ENCODE assay signal across 20 mouse cellular contexts in genomic region chr2:29631020-29631419, GRCm38 (mm10). TPM values are rescaled to one million over a fixed set of nuclear protein-coding genes. Genes with fewer than 3 reads are reported as not detected.
DNase-seq lines count a peak whose midpoint lies in the region; ATAC-seq and TF ChIP-seq lines count a peak whose summit lies in the region.
"Had no signal": no experiment of that assay in that cellular context is flagged by ENCODE, and none has a peak within 500 bp of the region (broad histone marks: within the 10 kb centered on the region; RNA-seq: fewer than 3 reads in every experiment).

No protein-coding gene starts in this region.

- no peaks in the 10 kb centered on the region for H3K36me3 ChIP-seq in liver, embryonic 16.5 days (ENCODE audit: control insufficient read depth, insufficient read depth)
- no peaks in the 10 kb centered on the region for H3K36me3 ChIP-seq in neural tube, embryonic 11.5 days (ENCODE audit: control insufficient read depth, insufficient read depth, low read length)
- H3K36me3 ChIP-seq in neural tube, embryonic 15.5 days: no peaks in the 10 kb centered on the region
- H3K36me3 ChIP-seq in ES-Bruce4 (ENCODE audit: control insufficient read depth, insufficient read depth, low read length, poor library complexity, severe bottlenecking): no peaks in the 10 kb centered on the region

- no peak overlapping the region for H3K4me3 ChIP-seq in liver, embryonic 16.5 days (ENCODE audit: low read depth, low read length)
- H3K4me3 ChIP-seq in neural tube, embryonic 11.5 days (ENCODE audit: low read depth, low read length): no peak overlapping the region
- H3K4me3 ChIP-seq in neural tube, embryonic 15.5 days (replicated peaks): no peak overlapping the region
- no peak overlapping the region for H3K4me3 ChIP-seq in ES-Bruce4 (ENCODE audit: low read depth, low read length)
- H3K4me3 ChIP-seq in brown adipose tissue, adult 24 weeks (ENCODE audit: insufficient read depth, low read depth, low read length): no peak overlapping the region
- H3K4me3 ChIP-seq: embryonic facial prominence, embryonic 12.5 days; heart, embryonic 10.5 days; hindbrain, embryonic 12.5 days had no signal

- no peak overlapping the region for H3K4me2 ChIP-seq in liver, embryonic 16.5 days (ENCODE audit: low read depth, low read length)
- H3K4me2 ChIP-seq in neural tube, embryonic 11.5 days (ENCODE audit: low read depth): no peak overlapping the region
- H3K4me2 ChIP-seq in neural tube, embryonic 15.5 days: no peak overlapping the region
- H3K4me2 ChIP-seq: embryonic facial prominence, embryonic 12.5 days; hindbrain, embryonic 12.5 days had no signal

- H3K9ac ChIP-seq in liver, embryonic 16.5 days (ENCODE audit: low read depth, low read length): no peak overlapping the region
- H3K9ac ChIP-seq in neural tube, embryonic 11.5 days (ENCODE audit: low read length): no peak overlapping the region
- H3K9ac ChIP-seq in neural tube, embryonic 15.5 days (replicated peaks): no peak overlapping the region
- H3K9ac ChIP-seq in ES-Bruce4 (ENCODE audit: low read depth, poor library complexity, severe bottlenecking): no peak overlapping the region
- H3K9ac ChIP-seq: embryonic facial prominence, embryonic 12.5 days; hindbrain, embryonic 12.5 days had no signal

- TF ChIP-seq POLR2A in ES-Bruce4 (IDR thresholded peaks at IDR 0.05; ENCODE audit: insufficient read depth, low read length): no peak

- H3K27me3 ChIP-seq in liver, embryonic 16.5 days (ENCODE audit: control insufficient read depth, insufficient read depth, low read depth, low read length): no peaks in the 10 kb centered on the region
- no peaks in the 10 kb centered on the region for H3K27me3 ChIP-seq in neural tube, embryonic 11.5 days (ENCODE audit: control insufficient read depth, insufficient read depth, low read length)
- no peaks in the 10 kb centered on the region for H3K27me3 ChIP-seq in neural tube, embryonic 15.5 days (replicated peaks)
- no peaks in the 10 kb centered on the region for H3K27me3 ChIP-seq in ES-Bruce4 (ENCODE audit: control insufficient read depth, insufficient read depth, low read length, poor library complexity, severe bottlenecking)
- H3K27me3 ChIP-seq: embryonic facial prominence, embryonic 12.5 days; hindbrain, embryonic 12.5 days had no signal

- H3K4me1 ChIP-seq in liver, embryonic 16.5 days (ENCODE audit: control insufficient read depth, low read depth, low read length): peaks cover 46% of the 10 kb centered on the region
- 0 out of 2 replicates have a peak, but pooled peaks cover 8% of the 10 kb centered on the region for H3K4me1 ChIP-seq in neural tube, embryonic 11.5 days (ENCODE audit: control insufficient read depth, insufficient read depth, low read length)
- H3K4me1 ChIP-seq in neural tube, embryonic 15.5 days: peaks cover 50% of the 10 kb centered on the region
- peaks cover 26% of the 10 kb centered on the region for H3K4me1 ChIP-seq in ES-Bruce4 (ENCODE audit: control insufficient read depth, insufficient read depth, low read length)
- H3K4me1 ChIP-seq in brown adipose tissue, adult 24 weeks (ENCODE audit: control insufficient read depth, insufficient read depth, insufficient read length, low read length): peaks cover 73% of the 10 kb centered on the region

- H3K9me3 ChIP-seq in liver, embryonic 16.5 days (replicated peaks; ENCODE audit: control insufficient read depth, low read length): no peaks in the 10 kb centered on the region
- no peaks in the 10 kb centered on the region for H3K9me3 ChIP-seq in neural tube, embryonic 11.5 days (ENCODE audit: control insufficient read depth, low read length)
- no peaks in the 10 kb centered on the region for H3K9me3 ChIP-seq in neural tube, embryonic 15.5 days (replicated peaks)
- no peaks in the 10 kb centered on the region for H3K9me3 ChIP-seq in ES-Bruce4 (replicated peaks; ENCODE audit: control insufficient read depth, insufficient read depth, low read length, poor library complexity, severe bottlenecking)
- H3K9me3 ChIP-seq: embryonic facial prominence, embryonic 12.5 days; heart, embryonic 10.5 days; hindbrain, embryonic 12.5 days had no signal

- ATAC-seq in liver, embryonic 16.5 days (ENCODE audit: low read depth): no peak
- no peak for ATAC-seq in neural tube, embryonic 11.5 days (ENCODE audit: insufficient read depth, low FRiP score, low TSS enrichment)
- no peak for ATAC-seq in neural tube, embryonic 15.5 days (ENCODE audit: low FRiP score)
- ATAC-seq: forebrain, embryonic 14.5 days; hindbrain, embryonic 16.5 days had no signal

- 0 out of 2 replicates have a peak overlapping the region, but pooled peaks have one; percentile 6 for H3K27ac ChIP-seq in liver, embryonic 16.5 days (ENCODE audit: low read length)
- H3K27ac ChIP-seq in neural tube, embryonic 11.5 days (ENCODE audit: low read depth, low read length): no peak overlapping the region
- no peak overlapping the region for H3K27ac ChIP-seq in neural tube, embryonic 15.5 days (replicated peaks)
- H3K27ac ChIP-seq in ES-Bruce4 (ENCODE audit: insufficient read depth, low read length): peak overlapping the region; percentile 99
- H3K27ac ChIP-seq in brown adipose tissue, adult 24 weeks (replicated peaks; ENCODE audit: low read depth, low read length): peak overlapping the region; percentile 10
- H3K27ac ChIP-seq: embryonic facial prominence, embryonic 12.5 days; heart, embryonic 10.5 days; hindbrain, embryonic 12.5 days had no signal

- DNase-seq in liver: no peak
- DNase-seq in neural tube, embryonic 11.5 days (ENCODE audit: low spot score): peak; percentile 6
- DNase-seq in right cerebral cortex, postnatal 4 days: no peak
- DNase-seq in cerebellum, adult 9-10 months: no peak
- DNase-seq: adrenal gland, adult 8-10 months; adrenal gland, postnatal 36 days; cerebellum, adult 11 months; cerebellum, adult 8-10 months; cerebellum, postnatal 25 days; heart, postnatal 10 days; heart, postnatal 4 days had no signal

- no peak for TF ChIP-seq CTCF in ES-Bruce4 (IDR thresholded peaks at IDR 0.05; ENCODE audit: low read depth, low read length)

- no peak for TF ChIP-seq EP300 in ES-Bruce4 (IDR thresholded peaks at IDR 0.05; ENCODE audit: insufficient read depth, low read depth, low read length)

RNA-seq across cellular contexts. Expression of gene Rapgef1, which starts 11.5 kb away (rescaled TPM):
- polyA plus RNA-seq in liver, embryonic 16.5 days (2015; fragmentation: Nextera tagmentation; extraction: Ambion mirVana): 4.2 and 4.7 TPM in 2 replicates
- 21.3 and 23.5 TPM in 2 replicates for polyA plus RNA-seq in neural tube, embryonic 11.5 days (2014; fragmentation: Nextera tagmentation; extraction: Ambion mirVana)
- polyA plus RNA-seq in neural tube, embryonic 15.5 days (2015; fragmentation: Nextera tagmentation; extraction: Ambion mirVana): 16.3 and 16.9 TPM in 2 replicates
- 35.0 and 37.0 TPM in 2 replicates for polyA plus RNA-seq in ES-Bruce4 (2011; ENCODE audit: insufficient read depth, insufficient read length, low read depth, missing spikeins)
- polyA plus RNA-seq in brown adipose tissue, adult 24 weeks (2012; ENCODE audit: insufficient read depth, insufficient read length, missing spikeins): 19.1 and 24.3 TPM in 2 replicates

Comparison
In these comparisons a context has a peak if more than half of its experiments do, and no peak if none do; other contexts are left out.
1. H3K27ac ChIP-seq: peak in liver, embryonic 16.5 days (single experiment), ES-Bruce4 (single experiment) and brown adipose tissue, adult 24 weeks (single experiment); none in neural tube, embryonic 11.5 days (single experiment) and neural tube, embryonic 15.5 days (single experiment).